Mouse (Mus musculus): ENCODE results near the gene Dmd. TPM values are rescaled to one million over a fixed set of nuclear protein-coding genes. Genes with fewer than 3 reads are reported as not detected.

Gene Dmd
- polyA plus RNA-seq, 1 experiment = 13.8 TPM

- no peak for TF ChIP-seq CTCF (IDR thresholded peaks at IDR 0.05; ENCODE audit: insufficient read depth, low read length)
- TF ChIP-seq POLR2A (IDR thresholded peaks at IDR 0.05; ENCODE audit: borderline replicate concordance, extremely low read depth, low read depth, low read length) = no peak
- no peak for DNase-seq
- Histone ChIP-seq H3K4me1 (ENCODE audit: control insufficient read depth, insufficient read depth, low read length) (no peaks in the 10 kb centered on the region), H3K4me3 (replicated peaks; ENCODE audit: extremely low read depth, low read depth, low read length) (no peak overlapping the region)
- 78% methylated on average over 10 of the region's 10 CpGs for WGBS
Measured at GRCm38 (mm10) chrX:84932715-84933473, 1984.2 kb downstream of the Dmd start.

DNA sequence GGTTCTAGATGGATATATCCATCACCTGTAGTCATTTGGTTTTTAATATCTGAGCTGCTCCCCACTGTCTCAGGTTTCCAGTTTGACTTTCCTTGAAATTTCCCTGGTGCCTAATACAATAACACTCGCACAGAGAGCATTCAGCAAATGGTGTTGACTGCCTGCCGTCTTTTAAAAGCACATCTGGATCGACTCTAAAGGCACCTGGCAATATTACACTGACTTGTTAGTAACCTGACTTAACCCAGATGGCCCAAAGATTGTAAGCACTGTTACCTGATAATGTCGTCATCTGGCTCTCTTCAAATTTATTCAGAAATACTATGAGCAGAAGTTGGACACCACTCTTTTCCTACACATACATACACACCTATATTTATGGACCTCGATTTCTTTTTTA is 2011.9 kb downstream of the Dmd start:
- WGBS = 58% methylated on average over 5 of the region's 5 CpGs
- no peaks in the 10 kb centered on the region for H3K4me1 ChIP-seq (ENCODE audit: control insufficient read depth, insufficient read depth, low read length)
- no peak overlapping the region for H3K4me3 ChIP-seq (replicated peaks; ENCODE audit: extremely low read depth, low read depth, low read length)
- DNase-seq = no peak
- TF ChIP-seq CTCF (IDR thresholded peaks at IDR 0.05; ENCODE audit: insufficient read depth, low read length) = no peak
- TF ChIP-seq POLR2A (IDR thresholded peaks at IDR 0.05; ENCODE audit: borderline replicate concordance, extremely low read depth, low read depth, low read length) = no peak

- no peak overlapping the region for H3K4me3 ChIP-seq (replicated peaks; ENCODE audit: extremely low read depth, low read depth, low read length)
- no peaks in the 10 kb centered on the region for H3K4me1 ChIP-seq (ENCODE audit: control insufficient read depth, insufficient read depth, low read length)
- DNase-seq = no peak
- WGBS = 51% methylated on average over 6 of the region's 6 CpGs
- TF ChIP-seq CTCF (IDR thresholded peaks at IDR 0.05; ENCODE audit: insufficient read depth, low read length) (no peak), POLR2A (IDR thresholded peaks at IDR 0.05; ENCODE audit: borderline replicate concordance, extremely low read depth, low read depth, low read length) (no peak)
Measured at GRCm38 (mm10) chrX:84960972-84961371, 2012.3 kb downstream of the Dmd start.

DNA sequence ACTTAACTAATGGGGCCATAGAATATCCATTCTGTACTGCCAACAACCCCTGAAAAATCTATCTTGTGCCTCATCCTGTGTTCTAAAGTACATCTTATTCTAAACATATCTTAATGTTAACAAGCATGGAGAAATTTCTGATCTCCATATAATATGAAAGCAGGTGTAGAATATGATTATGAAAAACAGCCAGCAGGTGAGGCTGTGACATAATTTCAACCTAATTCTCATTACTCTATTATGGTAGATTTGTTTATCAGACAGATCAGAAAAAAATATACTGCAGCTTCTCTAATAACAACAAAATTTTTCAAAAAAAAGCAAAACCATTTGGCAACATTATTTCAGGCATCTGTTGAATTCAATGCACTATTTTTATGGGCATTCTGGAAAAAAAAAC is 2059.6 kb downstream of the Dmd start:
- no peak for TF ChIP-seq POLR2A (IDR thresholded peaks at IDR 0.05; ENCODE audit: borderline replicate concordance, extremely low read depth, low read depth, low read length)
- H3K4me3 ChIP-seq (replicated peaks; ENCODE audit: extremely low read depth, low read depth, low read length) = no peak overlapping the region
- DNase-seq = no peak
- no peaks in the 10 kb centered on the region for H3K4me1 ChIP-seq (ENCODE audit: control insufficient read depth, insufficient read depth, low read length)

DNA sequence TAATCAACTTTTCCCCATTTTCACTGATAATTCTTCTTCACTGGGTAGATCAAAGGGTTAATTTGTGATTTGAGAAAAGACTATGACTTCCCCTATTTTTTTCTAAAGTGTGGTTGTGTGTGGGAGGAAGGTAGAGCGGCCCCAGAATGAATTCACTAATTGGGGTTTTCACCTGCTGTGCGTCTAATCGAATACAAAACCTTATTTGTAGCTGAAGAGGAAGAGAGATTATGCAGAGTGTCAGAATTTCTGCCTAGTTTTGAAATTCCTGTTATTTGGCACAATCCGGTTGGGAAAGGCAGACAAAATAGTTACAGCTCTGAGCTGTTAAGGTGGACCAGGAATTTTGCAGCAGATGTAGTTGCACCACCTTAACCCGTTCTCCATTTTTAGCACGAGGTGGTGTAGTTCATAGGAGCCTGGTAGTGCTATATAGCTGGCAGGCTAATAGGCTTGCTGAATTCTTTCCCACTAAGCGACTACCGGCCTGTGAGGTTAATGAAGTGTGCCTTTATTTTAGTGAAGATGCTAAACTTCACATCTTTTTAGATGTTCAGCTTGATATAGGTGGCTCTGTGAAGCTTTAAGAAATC is 2092.9 kb downstream of the Dmd start:
- DNase-seq = no peak
- no peak overlapping the region for H3K4me3 ChIP-seq (replicated peaks; ENCODE audit: extremely low read depth, low read depth, low read length)
- H3K4me1 ChIP-seq (ENCODE audit: control insufficient read depth, insufficient read depth, low read length) = no peaks in the 10 kb centered on the region
- TF ChIP-seq CTCF (IDR thresholded peaks at IDR 0.05; ENCODE audit: insufficient read depth, low read length) (no peak), POLR2A (IDR thresholded peaks at IDR 0.05; ENCODE audit: borderline replicate concordance, extremely low read depth, low read depth, low read length) (no peak)
- 67% methylated on average over 8 of the region's 8 CpGs for WGBS

DNA sequence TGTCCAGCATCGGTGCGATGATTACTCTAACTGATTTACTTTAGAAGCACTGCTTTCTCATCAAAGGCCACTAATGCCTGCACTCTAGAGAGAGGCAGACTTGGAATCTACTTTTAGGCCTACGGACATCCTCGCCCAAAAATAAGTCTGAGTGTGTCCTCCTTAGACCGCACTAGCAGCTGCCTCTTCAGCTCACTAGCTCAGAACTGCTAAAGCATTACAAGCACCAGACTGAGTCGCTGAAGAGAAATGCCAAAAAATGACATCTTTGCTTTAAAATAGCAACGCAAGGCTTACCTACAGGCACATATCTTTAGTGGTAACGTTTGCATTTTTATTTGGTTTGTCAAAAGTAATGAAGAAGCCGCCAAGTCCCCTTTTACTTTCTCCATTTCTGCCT is 2098.0 kb downstream of the Dmd start:
- H3K4me3 ChIP-seq (replicated peaks; ENCODE audit: extremely low read depth, low read depth, low read length) = no peak overlapping the region
- WGBS = 87% methylated on average over 9 of the region's 9 CpGs
- no peak for TF ChIP-seq CTCF (IDR thresholded peaks at IDR 0.05; ENCODE audit: insufficient read depth, low read length)
- TF ChIP-seq POLR2A (IDR thresholded peaks at IDR 0.05; ENCODE audit: borderline replicate concordance, extremely low read depth, low read depth, low read length) = no peak
- H3K4me1 ChIP-seq (ENCODE audit: control insufficient read depth, insufficient read depth, low read length) = no peaks in the 10 kb centered on the region
- no peak for DNase-seq

DNA sequence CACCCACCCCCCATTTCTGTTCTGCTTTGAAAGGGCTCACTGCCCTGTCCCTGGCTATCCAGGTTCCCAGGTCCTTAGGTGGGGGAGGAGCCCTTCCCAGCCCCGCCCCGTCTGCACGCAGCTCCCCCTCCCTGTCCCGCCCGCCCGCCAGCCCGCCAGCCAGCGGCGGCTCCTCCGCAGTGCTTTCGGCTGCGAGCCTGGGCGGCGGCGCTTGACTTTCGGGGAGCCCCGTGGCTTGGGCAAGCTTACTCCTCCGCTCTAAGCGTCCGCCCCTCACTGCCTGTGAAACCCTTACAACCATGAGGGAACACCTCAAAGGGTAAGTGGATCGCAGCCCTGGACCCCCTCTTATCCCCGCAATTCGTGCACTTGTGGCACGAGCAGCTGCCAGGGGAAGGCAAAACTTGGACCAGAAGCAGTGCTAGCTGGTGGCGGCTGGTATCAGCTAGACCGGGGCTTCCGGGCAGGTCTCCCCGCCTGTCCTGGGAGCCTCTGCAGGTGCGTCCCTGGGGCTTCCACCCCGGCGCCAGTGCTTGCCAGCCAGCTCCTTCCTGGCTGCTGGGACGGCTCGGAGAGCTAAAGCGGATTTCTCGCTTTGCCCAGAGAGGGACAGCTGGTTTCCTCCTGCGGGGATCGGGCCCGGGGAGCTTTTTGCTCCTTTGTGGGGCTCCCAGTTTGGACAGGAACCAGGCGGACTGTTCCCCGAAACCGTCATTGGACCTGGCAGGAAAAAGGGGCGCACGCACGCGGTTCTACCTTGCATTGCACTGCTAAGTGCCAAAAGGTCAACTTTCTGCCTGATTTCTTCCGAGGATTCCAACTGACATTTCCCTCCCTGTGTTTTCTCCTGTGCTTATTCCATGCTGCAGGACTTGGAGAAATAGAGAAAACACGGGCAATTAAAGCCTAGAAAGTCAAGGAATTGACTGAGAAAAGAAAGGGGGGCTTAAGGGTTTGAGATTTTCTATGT is 2099.8 kb downstream of the Dmd start:
- DNase-seq = peak; percentile 53
- WGBS = 30% methylated on average over 47 of the region's 47 CpGs
- H3K4me3 ChIP-seq (replicated peaks; ENCODE audit: extremely low read depth, low read depth, low read length) = peak overlapping the region; percentile 74
- H3K4me1 ChIP-seq (ENCODE audit: control insufficient read depth, insufficient read depth, low read length) = no peaks in the 10 kb centered on the region
- TF ChIP-seq CTCF (IDR thresholded peaks at IDR 0.05; ENCODE audit: insufficient read depth, low read length) = no peak
- peak; percentile 30; the same call in 1 of the 2 replicates for TF ChIP-seq POLR2A (IDR thresholded peaks at IDR 0.05; ENCODE audit: borderline replicate concordance, extremely low read depth, low read depth, low read length)

- 57% methylated on average over 3 of the region's 3 CpGs for WGBS
Measured at GRCm38 (mm10) chrX:85049593-85049992, 2100.9 kb downstream of the Dmd start.

GRCm38 (mm10) chrX:85073602-85074001 is 2124.9 kb downstream of the Dmd start:
- TF ChIP-seq POLR2A (IDR thresholded peaks at IDR 0.05; ENCODE audit: borderline replicate concordance, extremely low read depth, low read depth, low read length) = no peak
- no peak for TF ChIP-seq CTCF (IDR thresholded peaks at IDR 0.05; ENCODE audit: insufficient read depth, low read length)
- no peak for DNase-seq
- H3K4me1 ChIP-seq (ENCODE audit: control insufficient read depth, insufficient read depth, low read length) = no peaks in the 10 kb centered on the region
- WGBS = 57% methylated on average over 4 of the region's 4 CpGs
- H3K4me3 ChIP-seq (replicated peaks; ENCODE audit: extremely low read depth, low read depth, low read length) = no peak overlapping the region

More at GRCm38 (mm10) chrX:85049593-85049992, 2100.9 kb downstream of the Dmd start:
- H3K4me1 ChIP-seq (ENCODE audit: control insufficient read depth, insufficient read depth, low read length) = no peaks in the 10 kb centered on the region
- no peak for TF ChIP-seq CTCF (IDR thresholded peaks at IDR 0.05; ENCODE audit: insufficient read depth, low read length)
- TF ChIP-seq POLR2A (IDR thresholded peaks at IDR 0.05; ENCODE audit: borderline replicate concordance, extremely low read depth, low read depth, low read length) = no peak
- DNase-seq = peak; percentile 5
- no peak overlapping the region for H3K4me3 ChIP-seq (replicated peaks; ENCODE audit: extremely low read depth, low read depth, low read length)
